ENCODE assay signal across 8 mouse cellular contexts in genomic region chr5:43821538-43821937, GRCm38 (mm10). TPM values are rescaled to one million over a fixed set of nuclear protein-coding genes. Genes with fewer than 3 reads are reported as not detected.
DNase-seq lines count a peak whose midpoint lies in the region; ATAC-seq lines count a peak whose summit lies in the region.

TSS of gene Fbxl5 (minus strand) at chr5:43821638.

- no peaks in the 10 kb centered on the region for H3K27me3 ChIP-seq in kidney, embryonic 15.5 days
- no peaks in the 10 kb centered on the region for H3K27me3 ChIP-seq in intestine, embryonic 14.5 days (replicated peaks; ENCODE audit: control insufficient read depth, insufficient read depth, low read length)

- H3K4me3 ChIP-seq in kidney, embryonic 15.5 days (replicated peaks) = no peak within 1 kb of the TSS
- H3K4me3 ChIP-seq in intestine, embryonic 14.5 days (ENCODE audit: low read depth, low read length) = no peak within 1 kb of the TSS

- DNase-seq in kidney, postnatal 14 days = no peak
- DNase-seq in adrenal gland, postnatal 25 days = no peak
- DNase-seq in gastrocnemius, postnatal 25 days = no peak
- DNase-seq in intestine, embryonic 14.5 days (ENCODE audit: low spot score) = no peak
- no peak for DNase-seq in embryo, embryonic 10 days (ENCODE audit: low spot score)
- DNase-seq in cerebellum, postnatal 14 days = no peak

- H3K36me3 ChIP-seq in kidney, embryonic 15.5 days = no peaks in the 10 kb centered on the region
- no peaks in the 10 kb centered on the region for H3K36me3 ChIP-seq in intestine, embryonic 14.5 days (ENCODE audit: control insufficient read depth, insufficient read depth, low read length)

- ATAC-seq in kidney, embryonic 15.5 days (replicated peaks; ENCODE audit: low FRiP score) = no peak
- no peak for ATAC-seq in intestine, embryonic 14.5 days (replicated peaks; ENCODE audit: low FRiP score, low TSS enrichment, low read depth)
- ATAC-seq in megakaryocyte-erythroid progenitor cell, adult 5-6 weeks (replicated peaks; ENCODE audit: low FRiP score, low TSS enrichment, poor library complexity, severe bottlenecking) = no peak

- H3K4me2 ChIP-seq in kidney, embryonic 15.5 days = no peak within 1 kb of the TSS
- no peak within 1 kb of the TSS for H3K4me2 ChIP-seq in intestine, embryonic 14.5 days (ENCODE audit: low read length)

- no peaks in the 10 kb centered on the region for H3K9me3 ChIP-seq in kidney, embryonic 15.5 days (replicated peaks)
- H3K9me3 ChIP-seq in intestine, embryonic 14.5 days (ENCODE audit: control insufficient read depth, low read length) = no peaks in the 10 kb centered on the region

- 84% methylated on average over 19 of the region's 19 CpGs for WGBS in kidney, embryonic 15.5 days
- 84% methylated on average over 19 of the region's 19 CpGs for WGBS in intestine, embryonic 14.5 days

- peaks cover 7% of the 10 kb centered on the region for H3K4me1 ChIP-seq in kidney, embryonic 15.5 days
- H3K4me1 ChIP-seq in intestine, embryonic 14.5 days (replicated peaks; ENCODE audit: control insufficient read depth, insufficient read depth, low read length) = no peaks in the 10 kb centered on the region

- no peak within 1 kb of the TSS for H3K27ac ChIP-seq in kidney, embryonic 15.5 days
- no peak within 1 kb of the TSS for H3K27ac ChIP-seq in intestine, embryonic 14.5 days (ENCODE audit: low read depth)

- H3K9ac ChIP-seq in kidney, embryonic 15.5 days = no peak within 1 kb of the TSS
- H3K9ac ChIP-seq in intestine, embryonic 14.5 days (ENCODE audit: low read length) = no peak within 1 kb of the TSS

RNA-seq across cellular contexts. Expression of gene Fbxl5, which starts in this region (rescaled TPM):
- polyA plus RNA-seq in kidney, embryonic 15.5 days (2015; fragmentation: Nextera tagmentation; extraction: Ambion mirVana) = 54.8 and 56.7 TPM in 2 replicates
- total RNA-seq in adrenal gland, postnatal 25 days (2021) = 68.2 and 76.8 TPM in 2 replicates
- 10 to 100 TPM; 26.6 to 27.4 TPM for total RNA-seq in gastrocnemius, postnatal 25 days (2021)
- polyA plus RNA-seq in intestine, embryonic 14.5 days (2014; fragmentation: Nextera tagmentation; extraction: Ambion mirVana) = 65.6 and 71.0 TPM in 2 replicates
- total RNA-seq in megakaryocyte-erythroid progenitor cell, adult 5-6 weeks (2014; fragmentation: Nextera tagmentation) = 23.3 and 36.0 TPM in 2 replicates
- total RNA-seq in megakaryocyte-erythroid progenitor cell, adult 5-6 weeks (2017) = 27.5 and 52.1 TPM in 2 replicates
